Comparison of ENCODE assay signal across 14 mouse cellular contexts in the genomic region with DNA sequence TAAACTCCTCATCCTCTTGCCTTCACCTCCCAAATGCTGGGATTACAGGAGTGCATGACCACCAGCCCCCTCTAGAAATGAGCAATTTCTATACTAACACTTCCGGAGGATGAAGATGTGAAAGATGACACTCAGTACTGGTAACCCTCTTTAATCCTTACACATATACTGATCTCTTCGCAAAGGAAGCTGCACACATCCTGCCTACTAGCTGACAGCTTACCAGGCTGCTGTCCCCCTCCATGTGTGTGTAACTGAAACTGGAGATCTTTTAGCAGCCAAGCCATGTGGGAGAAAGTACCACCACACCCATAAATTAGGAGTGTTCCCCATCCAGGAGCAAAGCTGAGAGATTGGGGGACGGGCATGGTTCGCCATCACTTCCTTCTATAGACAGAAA. TPM values are rescaled to one million over a fixed set of nuclear protein-coding genes. Genes with fewer than 3 reads are reported as not detected.
"Had no signal": no experiment of that assay in that cellular context is flagged by ENCODE, and none has a peak within 500 bp of the region (broad histone marks: within the 10 kb centered on the region; RNA-seq: fewer than 3 reads in every experiment).

No protein-coding gene starts in this region.

- H3K4me3 ChIP-seq: limb, embryonic 12.5 days; liver, embryonic 13.5 days; lung, embryonic 15.5 days; megakaryocyte, embryonic 14.5 days; midbrain, embryonic 15.5 days; neural tube, embryonic 13.5 days; stomach, embryonic 15.5 days had no signal

- H3K27ac ChIP-seq: limb, embryonic 12.5 days; liver, embryonic 13.5 days; lung, embryonic 15.5 days; macrophage; midbrain, embryonic 15.5 days; neural tube, embryonic 13.5 days; stomach, embryonic 15.5 days had no signal

- DNase-seq: liver; liver, embryonic 13.5 days; liver, postnatal 0 days; retina, postnatal 1 day; thymus, adult 2 months; thymus, postnatal 25 days had no signal

- H3K9me3 ChIP-seq: limb, embryonic 12.5 days; liver, embryonic 13.5 days; lung, embryonic 15.5 days; megakaryocyte, embryonic 14.5 days; midbrain, embryonic 15.5 days; neural tube, embryonic 13.5 days; stomach, embryonic 15.5 days had no signal

- ATAC-seq: liver, postnatal 0 days; midbrain, embryonic 15.5 days had no signal

- H3K4me2 ChIP-seq: limb, embryonic 12.5 days; liver, embryonic 13.5 days; lung, embryonic 15.5 days; midbrain, embryonic 11.5 days; midbrain, embryonic 15.5 days; neural tube, embryonic 13.5 days; stomach, embryonic 15.5 days had no signal

- H3K36me3 ChIP-seq: limb, embryonic 12.5 days; liver, embryonic 13.5 days; lung, embryonic 15.5 days; midbrain, embryonic 15.5 days; neural tube, embryonic 13.5 days; stomach, embryonic 15.5 days had no signal

- H3K27me3 ChIP-seq: limb, embryonic 12.5 days; liver, embryonic 13.5 days; lung, embryonic 15.5 days; megakaryocyte, embryonic 14.5 days; midbrain, embryonic 15.5 days; neural tube, embryonic 13.5 days; stomach, embryonic 15.5 days had no signal

- H3K9ac ChIP-seq: limb, embryonic 12.5 days; liver, embryonic 13.5 days; liver, postnatal 0 days; lung, embryonic 15.5 days; midbrain, embryonic 15.5 days; neural tube, embryonic 13.5 days; stomach, embryonic 15.5 days had no signal

- H3K4me1 ChIP-seq: limb, embryonic 12.5 days; lung, embryonic 15.5 days; midbrain, embryonic 15.5 days; neural tube, embryonic 13.5 days; stomach, embryonic 15.5 days had no signal

RNA-seq across cellular contexts. Expression of gene Klrg1, which starts 13.5 kb away (rescaled TPM):
- polyA plus RNA-seq: limb, embryonic 12.5 days; liver, embryonic 13.5 days; liver, postnatal 0 days; lung, embryonic 15.5 days; macrophage; stomach, embryonic 15.5 days had no signal
